Mouse (Mus musculus): Measurements from ENCODE around the gene Arl4c.

- no peak for TF ChIP-seq TCF12 (IDR thresholded peaks at IDR 0.05; ENCODE audit: low read depth, low read length)
- no peak for TF ChIP-seq ETS1 (IDR thresholded peaks at IDR 0.05; ENCODE audit: low read depth, low read length)
- no peak for TF ChIP-seq UBTF (IDR thresholded peaks at IDR 0.05; ENCODE audit: borderline replicate concordance, insufficient read depth, low read depth, low read length)
- TF ChIP-seq CTCF (IDR thresholded peaks at IDR 0.05 in 2 of 3, conservative IDR thresholded peaks at IDR 0.05 in 1 of 3; ENCODE audit: control insufficient read depth in 1 of 3, insufficient read depth in 1 of 3, low read depth in 2 of 3, low read length in 3 of 3, poor library complexity in 1 of 3, severe bottlenecking in 1 of 3) = no peak
- TF ChIP-seq SIN3A (IDR thresholded peaks at IDR 0.05; ENCODE audit: low read length) = no peak
- TF ChIP-seq SMC3 (IDR thresholded peaks at IDR 0.05; ENCODE audit: low read depth, low read length) = no peak
- no peak for TF ChIP-seq RCOR1 (IDR thresholded peaks at IDR 0.05; ENCODE audit: low read depth, low read length)
- no peak for TF ChIP-seq POLR2A (IDR thresholded peaks at IDR 0.05; ENCODE audit: control insufficient read depth in 1 of 2, insufficient read depth in 1 of 2, low read depth in 1 of 2, low read length in 2 of 2, poor library complexity in 1 of 2)
- no peak for TF ChIP-seq EP300 (IDR thresholded peaks at IDR 0.05; ENCODE audit: low read depth in 1 of 2, low read length in 2 of 2)
- no peak for TF ChIP-seq MAX (IDR thresholded peaks at IDR 0.05; ENCODE audit: low read length)
- no peak for TF ChIP-seq TAL1 (IDR thresholded peaks at IDR 0.05; ENCODE audit: low read length)
- TF ChIP-seq POLR2AphosphoS2 (IDR thresholded peaks at IDR 0.05; ENCODE audit: low read length) = no peak
- TF ChIP-seq POLR2AphosphoS5 (IDR thresholded peaks at IDR 0.05; ENCODE audit: borderline replicate concordance, low read depth, low read length) = no peak
Observed at GRCm38 (mm10) chr1:88625190-88625589, 76.8 kb downstream of the Arl4c start.

All from MEL (cell line).